Mouse (Mus musculus): ENCODE measurements around the gene Klhl29.

DNA sequence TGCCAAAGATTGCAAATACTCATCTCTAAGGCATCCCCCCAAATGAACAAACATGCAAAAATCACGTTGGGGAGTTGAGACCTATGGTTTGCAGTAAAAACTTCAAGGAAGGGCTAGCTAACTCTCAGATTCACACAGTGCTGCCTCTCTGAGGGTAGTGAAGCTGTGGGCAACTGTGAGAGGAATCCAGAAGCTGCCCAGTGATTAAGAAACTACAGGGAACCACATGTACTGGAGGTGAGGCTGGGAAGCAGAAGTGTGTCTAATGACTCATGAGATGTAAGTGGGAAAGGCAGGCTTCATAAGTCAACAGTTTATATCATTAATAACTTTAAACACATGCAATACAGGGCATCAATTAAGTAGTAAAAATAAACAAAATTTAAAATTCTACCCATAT lies 70.0 kb downstream of the Klhl29 start:
- TF ChIP-seq TCF12 (IDR thresholded peaks at IDR 0.05; ENCODE audit: insufficient read depth, poor library complexity, severe bottlenecking) (no peak), POLR2A (IDR thresholded peaks at IDR 0.05; ENCODE audit: insufficient read length, low read depth) (no peak), USF1 (IDR thresholded peaks at IDR 0.05; ENCODE audit: low read depth) (no peak), POLR2AphosphoS2 (IDR thresholded peaks at IDR 0.05; ENCODE audit: insufficient read length, low read depth) (no peak)

Data from myocyte (in vitro differentiated cells).